Mouse (Mus musculus): ENCODE data around the gene Zfp638.

Gene Zfp638

DNA sequence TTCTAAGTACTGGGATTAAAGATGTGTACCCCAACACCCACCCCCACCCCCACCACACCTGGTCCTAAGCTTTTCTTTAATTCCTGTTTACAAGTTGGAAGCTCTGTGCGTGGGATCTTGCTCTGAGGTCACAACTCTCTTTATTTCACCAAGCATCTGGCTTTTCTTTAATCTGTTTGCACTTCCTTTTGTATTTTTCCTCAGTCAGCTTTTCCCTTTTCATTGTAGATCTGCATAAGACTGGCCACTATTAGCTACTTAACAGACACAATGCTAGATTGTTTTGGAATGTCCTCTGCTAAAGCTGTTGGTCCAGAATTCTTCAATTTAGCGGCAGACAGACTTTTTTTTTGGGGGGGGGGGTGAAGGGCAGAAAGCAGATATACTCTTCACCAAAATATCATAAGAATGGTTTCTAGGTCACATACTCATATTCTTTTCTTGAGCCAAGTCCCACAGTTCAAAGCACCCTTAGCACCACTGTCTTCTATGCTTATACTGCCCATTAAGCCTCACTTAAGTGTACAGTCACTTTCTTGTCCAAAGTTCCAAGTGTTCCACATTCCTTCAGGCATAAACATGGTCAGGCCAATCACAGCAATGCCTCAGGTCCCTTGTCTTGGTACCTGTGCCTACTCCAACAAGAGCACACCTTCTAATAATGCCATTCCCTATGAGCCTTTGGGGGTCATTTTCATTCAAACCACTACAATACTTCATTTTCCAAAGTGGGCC, 23.5 kb downstream of the Zfp638 start:
- DNase-seq = no peak

DNA sequence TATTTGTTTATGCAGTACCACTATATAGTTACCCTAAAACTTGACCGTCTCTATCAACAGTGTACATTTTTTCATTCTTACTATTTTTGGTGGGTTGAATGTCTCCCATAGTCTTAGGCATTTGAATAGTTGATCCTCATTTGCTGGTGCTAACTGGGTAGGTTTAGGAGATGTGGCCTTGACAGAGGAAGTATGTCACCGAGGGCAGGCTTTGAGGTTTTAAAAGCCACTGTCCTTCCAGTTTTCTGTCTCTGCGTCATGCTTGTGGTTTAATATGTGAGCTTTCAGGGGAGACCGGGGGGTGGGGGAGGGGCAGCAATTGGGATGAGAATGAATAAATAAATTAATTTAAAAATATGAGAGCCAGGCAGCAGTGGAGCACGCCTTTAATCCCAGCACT, 24.3 kb downstream of the Zfp638 start:
- DNase-seq = no peak

DNA sequence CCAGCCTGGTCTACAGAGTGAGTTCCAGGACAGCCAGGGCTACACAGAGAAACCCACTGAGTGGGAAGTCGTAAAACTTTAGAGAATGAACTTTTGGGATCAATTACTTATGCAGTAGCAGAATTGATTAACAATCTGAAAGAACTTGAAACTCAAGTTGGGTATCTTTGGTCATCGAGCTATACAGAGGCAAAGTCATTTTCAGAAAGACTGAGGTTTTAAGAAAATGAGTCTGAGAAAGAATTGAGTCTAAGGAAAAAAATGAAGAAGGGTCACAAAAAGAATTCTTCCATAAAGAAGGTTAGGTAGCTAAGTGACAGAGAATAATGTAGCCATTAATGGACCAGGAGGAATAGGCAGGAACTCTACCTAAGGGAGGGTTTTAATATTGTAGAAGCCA, 24.8 kb downstream of the Zfp638 start:
- no peak for DNase-seq

GRCm38 (mm10) chr6:83893086-83893485, 26.2 kb downstream of the Zfp638 start:
- DNase-seq = no peak

DNA sequence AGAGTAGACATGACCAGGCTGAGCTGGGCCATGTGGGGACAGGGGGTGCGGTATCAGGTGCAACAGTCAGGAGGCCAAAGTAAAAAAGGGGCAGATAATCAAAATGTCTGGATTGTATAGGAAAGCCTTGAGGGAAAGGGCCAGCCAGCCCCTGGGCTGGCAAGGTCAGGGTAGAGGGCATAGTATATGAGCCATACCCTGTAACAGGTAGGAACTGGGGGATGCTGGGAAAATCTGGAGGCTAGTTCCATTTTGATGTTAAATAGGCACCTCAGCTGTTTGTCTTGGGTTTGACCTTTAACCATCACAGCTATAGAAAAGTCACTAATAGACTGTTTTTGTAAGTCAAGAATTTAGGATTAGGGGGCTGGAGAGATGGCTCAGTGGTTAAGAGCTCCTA, 26.7 kb downstream of the Zfp638 start:
- no peak for DNase-seq

GRCm38 (mm10) chr6:83899142-83899541, 32.2 kb downstream of the Zfp638 start:
- DNase-seq = no peak

DNA sequence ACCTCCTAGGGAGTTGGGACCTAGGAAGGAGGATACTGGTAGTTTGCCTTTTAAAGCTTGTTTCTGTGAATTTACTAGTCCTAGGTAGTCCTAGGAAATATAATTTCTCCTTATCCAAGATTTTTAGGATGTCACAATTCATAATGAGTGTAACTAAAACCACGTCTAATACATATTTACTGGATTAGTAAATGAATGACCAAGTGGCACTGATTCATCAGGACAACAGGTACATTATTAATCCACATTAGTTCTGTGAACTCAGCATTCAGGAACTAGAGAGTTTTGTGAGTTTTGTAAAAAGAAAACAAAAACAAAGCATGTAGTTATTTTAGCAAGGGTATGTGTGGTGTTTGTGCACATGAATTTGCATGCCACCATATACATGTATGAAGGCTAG, 38.4 kb downstream of the Zfp638 start:
- no peak for DNase-seq

DNA sequence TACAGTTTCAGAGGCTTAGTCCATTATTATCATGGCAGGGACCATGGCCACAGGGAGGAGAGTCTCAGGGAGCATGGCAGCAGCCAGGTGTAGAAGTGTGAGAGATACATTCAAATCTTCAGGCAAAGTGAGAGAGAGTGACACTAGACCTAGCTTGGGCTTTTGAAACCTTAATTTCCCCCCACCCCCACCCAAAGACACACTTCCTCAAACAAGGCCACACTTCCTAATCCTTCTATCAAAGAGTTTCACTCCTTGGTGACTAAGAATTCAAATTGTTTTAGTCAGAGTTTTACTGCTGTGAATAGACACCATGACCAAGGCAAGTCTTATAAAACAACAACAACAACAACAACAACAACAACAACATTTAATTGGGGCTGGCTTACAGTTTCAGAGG, 39.8 kb downstream of the Zfp638 start:
- no peak for DNase-seq

GRCm38 (mm10) chr6:83908386-83908785, 41.5 kb downstream of the Zfp638 start:
- DNase-seq = no peak

DNA sequence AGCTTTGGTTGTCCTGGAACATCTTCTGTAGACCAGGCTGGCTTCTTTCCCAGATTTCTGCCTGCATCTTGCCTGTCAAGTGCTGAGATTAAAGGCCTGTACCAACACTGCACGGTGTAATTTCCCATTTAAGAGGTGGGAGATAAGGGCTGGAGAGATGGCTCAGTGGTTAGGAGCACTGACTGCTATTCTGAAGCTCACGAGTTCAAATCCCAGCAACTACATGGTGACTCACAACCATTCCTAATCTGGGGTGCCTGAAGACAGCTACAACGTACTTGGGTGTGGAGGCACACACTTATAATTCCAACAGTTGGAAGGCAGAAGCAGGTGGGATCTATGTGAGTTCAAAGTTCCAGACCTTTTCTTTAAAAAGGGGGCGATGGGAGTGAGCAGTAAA, 46.8 kb downstream of the Zfp638 start:
- DNase-seq = no peak

- DNase-seq = peak; percentile 100
Measured at GRCm38 (mm10) chr6:83914183-83914719, 47.3 kb downstream of the Zfp638 start.

DNA sequence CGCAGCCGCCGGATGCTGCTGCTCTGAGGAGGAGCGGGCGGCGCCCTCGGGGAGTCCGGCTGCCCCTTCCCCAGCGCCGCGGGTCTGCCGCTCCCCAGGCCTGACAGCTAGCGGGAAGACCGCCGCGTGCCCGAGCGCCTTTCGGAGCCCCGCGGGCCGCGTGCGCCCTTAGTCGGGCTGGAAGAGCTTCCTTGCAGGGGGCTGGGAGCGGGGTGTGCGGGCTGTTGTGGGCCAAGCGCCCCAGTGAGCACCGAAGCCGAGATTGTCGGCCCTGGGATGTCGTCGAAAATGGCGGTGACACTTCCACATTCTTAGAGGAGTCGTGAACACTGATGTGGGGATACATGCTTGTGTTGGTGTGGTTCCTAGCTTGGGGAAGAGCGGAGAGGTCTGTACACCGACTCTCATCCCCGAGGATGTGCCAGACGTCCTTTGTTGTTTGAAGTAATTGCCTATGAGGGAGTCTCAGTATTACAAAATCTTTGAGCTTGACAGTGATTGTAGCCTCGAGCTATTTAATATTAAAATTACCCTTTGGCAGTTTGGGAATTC, 47.9 kb downstream of the Zfp638 start:
- DNase-seq = no peak

DNA sequence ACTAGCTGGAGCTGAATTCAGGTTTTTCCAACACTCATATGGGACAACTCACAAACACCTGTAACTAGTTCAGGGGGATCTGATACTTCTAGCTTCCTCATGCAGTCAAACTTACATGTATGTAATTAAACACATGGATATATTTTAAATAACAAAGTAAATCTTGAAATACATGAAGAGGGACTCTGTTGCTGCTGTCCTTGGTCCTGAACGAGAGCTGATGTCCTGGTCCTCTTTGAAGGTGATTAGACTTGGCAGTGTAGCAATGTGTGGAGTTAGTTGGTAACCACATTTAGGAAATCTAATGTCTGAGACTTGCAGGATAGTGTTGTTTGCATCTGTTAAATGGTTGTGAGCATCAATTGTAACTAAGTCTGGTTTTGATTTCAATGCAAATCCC, 60.5 kb downstream of the Zfp638 start:
- peak; percentile 69 for DNase-seq

DNA sequence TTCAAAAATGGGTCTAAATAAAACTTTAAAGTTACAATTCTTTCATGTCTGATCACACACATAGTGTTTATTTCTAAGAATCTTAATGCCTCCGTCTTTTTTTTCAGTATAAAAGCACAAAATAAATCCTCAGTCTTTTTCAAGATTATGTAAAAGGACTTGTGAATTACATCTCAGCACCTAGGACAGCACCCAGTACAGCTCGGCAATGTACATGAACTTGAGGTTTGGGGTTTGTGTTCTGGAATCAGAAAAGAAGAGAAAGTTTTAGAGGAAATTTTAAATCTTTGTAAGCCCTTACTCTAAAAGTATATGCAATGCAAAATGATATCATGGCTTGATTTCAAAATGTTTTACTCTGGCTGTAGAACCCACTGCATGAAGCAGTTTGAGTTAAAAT, 61.3 kb downstream of the Zfp638 start:
- no peak for DNase-seq

GRCm38 (mm10) chr6:83939492-83939891, 72.6 kb downstream of the Zfp638 start:
- DNase-seq = no peak

DNA sequence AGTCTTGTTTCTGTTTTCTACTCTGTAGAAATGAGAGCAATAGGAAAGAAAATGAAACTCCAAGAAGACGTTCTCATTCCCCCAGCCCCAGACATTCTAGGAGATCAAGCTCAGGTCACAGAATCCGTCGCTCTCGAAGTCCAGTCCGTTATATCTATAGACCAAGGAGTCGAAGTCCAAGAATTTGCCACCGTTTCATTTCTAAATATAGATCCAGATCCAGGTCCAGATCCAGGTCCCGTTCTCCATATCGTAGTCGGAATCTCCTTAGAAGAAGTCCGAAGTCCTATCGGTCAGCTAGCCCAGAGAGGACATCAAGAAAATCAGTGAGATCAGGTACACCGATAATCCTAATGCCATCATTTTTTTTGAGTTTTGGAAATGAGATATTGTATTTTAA, 75.9 kb downstream of the Zfp638 start:
- DNase-seq = no peak

- DNase-seq = no peak
Measured at GRCm38 (mm10) chr6:83953603-83954002, 86.7 kb downstream of the Zfp638 start.

DNA sequence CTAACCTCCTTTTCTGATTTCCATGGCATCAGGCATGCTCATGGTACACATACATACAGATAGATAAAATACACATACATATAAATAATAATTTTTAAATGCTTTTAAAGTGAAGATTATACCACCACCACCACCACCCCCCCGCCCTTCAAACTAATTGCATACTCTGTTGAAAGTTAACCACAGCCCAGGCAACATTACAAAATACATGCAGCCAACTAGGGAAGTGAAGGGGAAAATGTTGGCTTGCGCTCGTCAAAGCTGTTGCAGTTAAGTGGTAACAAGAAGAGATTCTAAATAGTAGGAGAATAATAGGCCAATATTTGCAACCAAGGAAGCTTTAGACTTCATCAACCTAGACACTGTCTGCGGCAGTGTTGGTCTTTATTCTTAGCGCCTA, 120.7 kb downstream of the Zfp638 start:
- DNase-seq = no peak

DNA sequence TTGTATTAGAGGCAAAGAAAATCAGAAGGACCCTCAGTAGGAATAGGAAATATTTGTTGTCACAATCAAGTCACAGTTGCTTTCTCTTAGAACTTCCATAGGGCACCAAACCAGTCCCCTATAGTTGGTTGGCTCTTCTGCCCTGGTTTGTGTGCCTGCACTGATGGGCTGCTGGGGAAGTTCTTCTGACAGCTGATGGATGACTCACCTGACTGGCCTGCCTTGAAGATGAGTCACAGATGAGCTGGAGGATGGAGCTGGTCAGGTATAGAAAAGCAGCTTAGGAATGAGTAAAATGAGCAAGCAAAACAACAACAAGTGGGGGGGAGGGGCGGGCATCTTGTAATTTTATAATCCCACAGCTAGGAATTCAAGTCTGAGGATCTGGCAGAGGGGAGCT, 135.8 kb downstream of the Zfp638 start:
- no peak for DNase-seq

DNA sequence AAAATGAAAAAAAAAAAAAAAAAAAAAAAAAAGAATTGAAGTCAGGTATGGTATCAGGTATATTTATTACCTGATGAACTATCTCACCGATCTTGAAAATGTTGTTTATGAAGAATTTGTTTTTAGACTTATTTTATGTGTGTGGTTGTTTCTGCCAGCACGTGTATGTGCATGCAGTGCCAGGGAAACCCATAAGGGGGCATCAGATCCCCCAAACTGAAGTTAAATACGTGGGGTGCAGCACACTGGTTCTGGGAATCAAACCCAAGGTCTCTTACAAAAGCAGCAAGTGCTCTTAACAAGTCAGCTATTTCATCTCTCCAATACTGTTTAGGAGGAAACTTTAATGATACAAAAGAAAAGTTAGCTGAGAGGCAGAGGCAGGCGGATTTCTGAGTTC, 137.4 kb downstream of the Zfp638 start:
- DNase-seq = peak; percentile 22

GRCm38 (mm10) chr6:84008363-84009171, 141.7 kb downstream of the Zfp638 start, which contains the start of gene Dysf:
TSS of gene Dysf (plus strand) at chr6:84008590.
- DNase-seq = peak; percentile 10

GRCm38 (mm10) chr6:84009172-84009872, 142.4 kb downstream of the Zfp638 start:
- no peak for DNase-seq

- no peak for DNase-seq
Measured at GRCm38 (mm10) chr6:84009915-84010302, 143.0 kb downstream of the Zfp638 start.
